Mouse (Mus musculus) megakaryocyte, embryonic 14.5 days (primary cell): ENCODE measurements around the gene Pard6a.

ENCODE experiments used
- FLI1 ChIP-seq: IDR thresholded peaks from 2 replicates; pipeline ENCODE4 v1.6.1; 2012; ENCODE audit warnings: low read length, inconsistent platforms, mixed read lengths
- GATA1 ChIP-seq: IDR thresholded peaks from 3 replicates; pipeline ENCODE4 v1.6.1; 2012; ENCODE audit warnings: mixed read lengths, low read length, inconsistent platforms, borderline replicate concordance

DNA sequence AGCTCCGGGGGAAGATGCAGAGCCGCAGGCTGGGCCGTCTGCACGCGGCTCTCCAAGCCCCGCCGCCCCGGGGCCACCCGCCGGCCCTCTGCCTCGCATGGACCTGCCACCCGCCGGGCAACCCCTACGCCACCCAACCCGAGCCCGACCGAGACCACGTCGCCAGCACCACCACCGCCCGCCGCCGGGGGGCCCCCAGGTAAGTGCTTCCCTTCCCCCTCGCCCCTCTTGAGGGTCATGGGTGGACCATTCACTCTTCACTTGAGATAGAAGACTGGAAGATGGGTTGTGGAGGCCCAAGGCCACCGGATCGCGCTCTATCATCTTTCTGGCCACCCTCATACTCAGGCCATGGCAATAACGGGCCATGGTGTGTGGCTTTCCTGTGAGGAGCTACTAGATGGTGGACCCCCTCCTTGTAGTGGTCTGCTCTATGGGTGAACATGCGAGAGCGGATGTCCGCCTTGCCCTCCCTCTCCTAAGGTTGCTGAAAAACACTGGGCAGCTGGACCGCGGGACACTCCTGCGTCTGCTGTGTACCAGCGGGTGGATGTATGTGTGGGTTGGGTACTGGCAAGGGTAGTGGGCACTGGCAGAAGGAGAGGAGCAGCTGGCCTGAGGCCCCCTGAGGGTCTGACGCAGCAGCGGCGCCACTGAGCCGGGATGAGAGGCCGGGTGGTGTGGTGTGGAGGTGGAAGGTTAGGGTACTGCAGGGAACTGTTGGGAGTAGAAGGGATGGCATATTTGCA is 6.7 kb upstream of the Pard6a start:
- TF ChIP-seq GATA1 = no peak
- TF ChIP-seq FLI1 = no peak
